Mouse (Mus musculus) limb, embryonic 15.5 days (tissue): ENCODE measurements at regions not wholly inside any gene's neighbourhood (a gene's known extent, or its start where the extent isn't known, plus 50 kb on each side); places are given as distances from the start of the nearest gene placed in this dataset.

Experiments
- ATAC-seq: fragments of 200-750 bp; cut with Nextera tagmentation; 2 replicates; pipeline ENCODE4 v1.8.0; 2017; ENCODE audit warnings: low read depth, moderate TSS enrichment; ENCODE audit not compliant: insufficient number of reproducible peaks, low FRiP score, low TSS enrichment
- H3K27ac ChIP-seq: fragments of 300-500 bp; sonication (generic); 2 replicates; pipeline ENCODE4 v1.5.1; 2015; ENCODE audit warnings: moderate library complexity, mild to moderate bottlenecking, inconsistent platforms
- H3K27me3 ChIP-seq: fragments of 300-500 bp; sonication (generic); 2 replicates; pipeline ENCODE4 v1.6.1; 2015; ENCODE audit warnings: inconsistent platforms
- H3K36me3 ChIP-seq: fragments of 300-500 bp; sonication (generic); 2 replicates; pipeline ENCODE4 v1.6.1; 2015; ENCODE audit warnings: inconsistent platforms
- H3K4me1 ChIP-seq: fragments of 300-500 bp; sonication (generic); 2 replicates; pipeline ENCODE4 v1.6.1; 2015; ENCODE audit warnings: inconsistent platforms
- H3K4me2 ChIP-seq: fragments of 300-500 bp; sonication (generic); 2 replicates; pipeline ENCODE4 v1.6.1; 2015; ENCODE audit warnings: mild to moderate bottlenecking, inconsistent platforms
- H3K4me3 ChIP-seq: fragments of 300-500 bp; sonication (generic); 2 replicates; pipeline ENCODE4 v1.5.1; 2015; ENCODE audit warnings: mild to moderate bottlenecking, inconsistent platforms
- H3K9ac ChIP-seq: fragments of 300-500 bp; sonication (generic); 2 replicates; pipeline ENCODE4 v1.6.1; 2015; ENCODE audit warnings: inconsistent platforms
- H3K9me3 ChIP-seq: fragments of 300-500 bp; sonication (generic); 2 replicates; pipeline ENCODE4 v1.6.1; 2016; ENCODE audit warnings: inconsistent platforms
- WGBS: fragments of 180-500 bp; shearing (Covaris S2); methylation state at CpG from one replicate; pipeline ENCODE4 v1.1.7; 2015; 5-methylcytosine and 5-hydroxymethylcytosine counted together

- no peak for ATAC-seq
- H3K4me1 ChIP-seq: peaks cover 10% of the 10 kb centered on the region
- 91% methylated on average over 3 of the region's 3 CpGs for WGBS
- H3K9ac ChIP-seq: no peak overlapping the region
- no peak overlapping the region for H3K27ac ChIP-seq
- no peaks in the 10 kb centered on the region for H3K9me3 ChIP-seq
- H3K36me3 ChIP-seq: no peaks in the 10 kb centered on the region
- no peak overlapping the region for H3K4me2 ChIP-seq
- H3K27me3 ChIP-seq: no peaks in the 10 kb centered on the region
- H3K4me3 ChIP-seq: no peak overlapping the region
Observed at GRCm38 (mm10) chr6:127321031-127321430, 125.6 kb upstream of the Parp11 start.

DNA sequence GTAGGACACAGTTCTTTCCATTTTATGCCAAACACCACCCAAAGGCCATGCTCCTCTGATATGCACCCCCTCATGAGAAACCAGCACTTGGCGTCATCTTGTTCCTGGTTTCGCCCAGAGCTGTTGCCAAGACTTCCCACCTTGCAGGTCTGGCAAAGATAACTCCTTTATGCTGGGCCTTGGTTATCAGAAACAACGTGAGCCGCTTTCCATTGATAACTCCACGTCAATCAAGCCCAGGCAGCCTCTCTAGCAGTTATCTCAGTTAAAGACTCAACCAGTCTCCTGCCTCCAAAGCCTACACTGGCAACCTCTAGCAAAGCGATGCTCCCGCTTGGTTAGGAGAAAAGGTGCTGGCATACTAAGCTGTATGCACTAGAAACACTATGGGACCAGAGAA is 124.2 kb upstream of the Parp11 start:
- Histone ChIP-seq H3K36me3 (no peaks in the 10 kb centered on the region), H3K9ac (no peak overlapping the region), H3K27me3 (no peaks in the 10 kb centered on the region), H3K4me3 (no peak overlapping the region), H3K27ac (no peak overlapping the region), H3K9me3 (no peaks in the 10 kb centered on the region), H3K4me2 (no peak overlapping the region), H3K4me1 (peaks cover 13% of the 10 kb centered on the region)
- WGBS: 79% methylated on average over 7 of the region's 7 CpGs
- no peak for ATAC-seq

DNA sequence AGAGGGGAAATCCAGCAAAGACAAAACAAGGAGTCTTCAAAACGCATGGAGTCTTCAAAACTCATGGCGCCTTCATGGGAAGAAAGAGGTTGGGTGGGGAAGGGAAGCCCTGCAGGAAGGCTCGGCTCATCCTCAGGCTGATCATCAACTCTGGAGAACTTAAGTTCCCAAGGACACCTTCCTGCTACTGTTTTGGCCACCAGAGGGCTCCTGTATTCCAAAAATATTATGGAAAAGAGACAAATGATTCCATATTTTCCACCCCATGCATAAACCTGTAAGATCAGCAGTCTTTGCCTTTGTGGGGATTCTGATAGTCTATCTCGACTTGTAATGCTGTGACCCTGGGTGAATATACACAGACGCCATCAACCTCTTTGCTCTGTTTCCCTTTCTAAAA is 121.7 kb upstream of the Parp11 start:
- H3K4me3 ChIP-seq: no peak overlapping the region
- no peak for ATAC-seq
- 0 out of 2 replicates have a peak overlapping the region, but pooled peaks have one; percentile 24 for H3K27ac ChIP-seq
- no peak overlapping the region for H3K4me2 ChIP-seq
- peaks cover 25% of the 10 kb centered on the region for H3K4me1 ChIP-seq
- H3K27me3 ChIP-seq: no peaks in the 10 kb centered on the region
- WGBS: 53% methylated on average over 5 of the region's 5 CpGs
- no peaks in the 10 kb centered on the region for H3K9me3 ChIP-seq
- H3K9ac ChIP-seq: no peak overlapping the region
- H3K36me3 ChIP-seq: no peaks in the 10 kb centered on the region

GRCm38 (mm10) chr6:127325596-127326332 is 120.9 kb upstream of the Parp11 start:
- Histone ChIP-seq H3K27ac (no peak overlapping the region), H3K4me3 (no peak overlapping the region), H3K9ac (no peak overlapping the region), H3K36me3 (no peaks in the 10 kb centered on the region), H3K9me3 (no peaks in the 10 kb centered on the region), H3K4me1 (peaks cover 31% of the 10 kb centered on the region), H3K27me3 (no peaks in the 10 kb centered on the region), H3K4me2 (no peak overlapping the region)
- no peak for ATAC-seq
- 58% methylated on average over 7 of the region's 7 CpGs for WGBS

- no peaks in the 10 kb centered on the region for H3K27me3 ChIP-seq
- no peaks in the 10 kb centered on the region for H3K9me3 ChIP-seq
- no peak overlapping the region for H3K4me3 ChIP-seq
- H3K36me3 ChIP-seq: no peaks in the 10 kb centered on the region
- H3K4me1 ChIP-seq: peaks cover 36% of the 10 kb centered on the region
- no peak overlapping the region for H3K9ac ChIP-seq
- H3K4me2 ChIP-seq: no peak overlapping the region
- ATAC-seq: no peak
- 77% methylated on average over 6 of the region's 6 CpGs for WGBS
- no peak overlapping the region for H3K27ac ChIP-seq
Observed at GRCm38 (mm10) chr6:127326333-127326729, 120.3 kb upstream of the Parp11 start.

- Histone ChIP-seq H3K4me1 (peaks cover 37% of the 10 kb centered on the region), H3K4me3 (peak overlapping the region; percentile 43), H3K9me3 (no peaks in the 10 kb centered on the region), H3K27ac (peak overlapping the region; percentile 87), H3K27me3 (no peaks in the 10 kb centered on the region), H3K36me3 (no peaks in the 10 kb centered on the region), H3K9ac (0 out of 2 replicates have a peak overlapping the region, but pooled peaks have one; percentile 18), H3K4me2 (peak overlapping the region; percentile 69)
- ATAC-seq: no peak
- WGBS: 34% methylated on average over 20 of the region's 20 CpGs
Observed at GRCm38 (mm10) chr6:127329191-127330014, 117.2 kb upstream of the Parp11 start.

- WGBS: under 1% methylated on average over 46 of the region's 46 CpGs
- peaks cover 31% of the 10 kb centered on the region for H3K4me1 ChIP-seq
- ATAC-seq: peak; percentile 93
Observed at GRCm38 (mm10) chr6:127330015-127330705, 116.5 kb upstream of the Parp11 start.

DNA sequence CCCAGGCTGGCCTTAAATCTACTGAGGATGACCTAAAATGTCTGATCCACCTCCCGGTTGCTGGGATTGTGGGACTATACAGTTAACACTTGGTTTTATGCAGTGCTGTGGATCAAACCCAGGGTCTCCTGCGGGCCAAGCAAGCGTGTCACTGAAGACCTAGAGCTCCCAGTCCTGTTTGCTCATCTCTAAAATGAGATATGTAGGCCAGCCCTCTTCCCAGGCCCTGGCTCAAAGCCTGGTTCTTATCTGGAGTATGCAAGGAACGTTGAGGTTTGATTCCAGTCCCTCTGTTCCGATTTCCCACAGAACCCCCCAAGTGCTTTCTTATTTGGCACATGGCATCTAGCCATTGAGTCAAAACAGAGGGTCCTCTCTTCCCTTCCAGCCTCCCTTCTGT is 115.5 kb upstream of the Parp11 start:
- H3K4me2 ChIP-seq: no peak overlapping the region
- H3K4me1 ChIP-seq: peaks cover 38% of the 10 kb centered on the region
- no peak overlapping the region for H3K9ac ChIP-seq
- ATAC-seq: no peak
- no peaks in the 10 kb centered on the region for H3K36me3 ChIP-seq
- H3K27me3 ChIP-seq: no peaks in the 10 kb centered on the region
- no peak overlapping the region for H3K4me3 ChIP-seq
- no peaks in the 10 kb centered on the region for H3K9me3 ChIP-seq
- 79% methylated on average over 5 of the region's 5 CpGs for WGBS
- peak overlapping the region; percentile 87; the same call in 1 of the 2 replicates for H3K27ac ChIP-seq

More at GRCm38 (mm10) chr6:127330015-127330705, 116.5 kb upstream of the Parp11 start:
- Histone ChIP-seq H3K27me3 (no peaks in the 10 kb centered on the region), H3K36me3 (no peaks in the 10 kb centered on the region), H3K27ac (peak overlapping the region; percentile 87), H3K4me2 (peak overlapping the region; percentile 69), H3K4me3 (peak overlapping the region; percentile 43), H3K9ac (peak overlapping the region; percentile 27; the same call in 1 of the 2 replicates), H3K9me3 (no peaks in the 10 kb centered on the region)

GRCm38 (mm10) chr6:127334256-127334655 is 112.4 kb upstream of the Parp11 start:
- Histone ChIP-seq H3K9ac (no peak overlapping the region), H3K4me3 (no peak overlapping the region), H3K9me3 (no peaks in the 10 kb centered on the region), H3K27ac (no peak overlapping the region), H3K4me2 (no peak overlapping the region), H3K36me3 (no peaks in the 10 kb centered on the region), H3K4me1 (peaks cover 54% of the 10 kb centered on the region), H3K27me3 (no peaks in the 10 kb centered on the region)
- no peak for ATAC-seq
- 84% methylated on average over 6 of the region's 6 CpGs for WGBS

- H3K4me2 ChIP-seq: no peak overlapping the region
- no peaks in the 10 kb centered on the region for H3K9me3 ChIP-seq
- H3K4me3 ChIP-seq: no peak overlapping the region
- H3K4me1 ChIP-seq: peaks cover 44% of the 10 kb centered on the region
- no peaks in the 10 kb centered on the region for H3K27me3 ChIP-seq
- 62% methylated on average over 7 of the region's 7 CpGs for WGBS
- no peaks in the 10 kb centered on the region for H3K36me3 ChIP-seq
- H3K9ac ChIP-seq: no peak overlapping the region
- ATAC-seq: no peak
- no peak overlapping the region for H3K27ac ChIP-seq
Observed at GRCm38 (mm10) chr6:127335462-127335886, 111.2 kb upstream of the Parp11 start.

- no peak overlapping the region for H3K9ac ChIP-seq
- H3K36me3 ChIP-seq: no peaks in the 10 kb centered on the region
- no peak overlapping the region for H3K4me2 ChIP-seq
- ATAC-seq: no peak
- peaks cover 37% of the 10 kb centered on the region for H3K4me1 ChIP-seq
- no peak overlapping the region for H3K27ac ChIP-seq
- no peaks in the 10 kb centered on the region for H3K9me3 ChIP-seq
- no peaks in the 10 kb centered on the region for H3K27me3 ChIP-seq
- WGBS: 43% methylated on average over 12 of the region's 12 CpGs
- H3K4me3 ChIP-seq: no peak overlapping the region
Observed at GRCm38 (mm10) chr6:127335996-127336660, 110.5 kb upstream of the Parp11 start.
